Mouse (Mus musculus): ENCODE data around the gene Mybpc3. TPM values are rescaled to one million over a fixed set of nuclear protein-coding genes. Genes with fewer than 3 reads are reported as not detected.

Gene Mybpc3
- polyA plus RNA-seq, 1 experiment from 2014 or later, result 4.7 TPM

DNA sequence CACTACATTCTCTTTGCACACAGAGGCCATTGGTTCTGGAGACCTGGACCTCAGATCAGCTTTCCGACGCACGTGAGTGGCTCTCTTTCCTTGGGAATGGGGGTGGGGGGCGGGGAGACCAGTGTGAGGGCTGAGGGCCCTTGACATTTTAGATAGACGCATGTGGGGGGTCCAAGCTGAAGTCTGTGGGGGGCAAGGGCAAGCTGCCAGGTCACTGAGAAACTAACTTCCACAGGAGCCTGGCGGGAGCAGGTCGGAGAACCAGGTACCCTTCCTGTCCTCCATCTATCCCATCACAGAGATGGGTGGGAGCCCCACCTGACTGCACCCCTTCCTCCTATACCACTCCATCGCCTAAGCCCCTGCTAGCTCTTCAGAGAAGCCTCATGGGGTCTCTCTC is 3.6 kb downstream of the Mybpc3 start:
- no peaks in the 10 kb centered on the region for H3K27me3 ChIP-seq (replicated peaks; ENCODE audit: insufficient read depth, low read length)
- TF ChIP-seq CTCF (IDR thresholded peaks at IDR 0.05) (no peak), EP300 (IDR thresholded peaks at IDR 0.05) (no peak)
- 41% methylated on average over 8 of the region's 8 CpGs for WGBS
- H3K4me1 ChIP-seq (ENCODE audit: insufficient read depth, low read depth, low read length), result no peaks in the 10 kb centered on the region
- H3K4me2 ChIP-seq (replicated peaks; ENCODE audit: low read depth, low read length), result no peak overlapping the region
- no peaks in the 10 kb centered on the region for H3K9me3 ChIP-seq (ENCODE audit: low read length)
- DNase-seq (ENCODE audit: low spot score), result no peak
- no peak overlapping the region for H3K4me3 ChIP-seq (ENCODE audit: low read depth, low read length)
- H3K36me3 ChIP-seq (ENCODE audit: insufficient read depth, low read length), result no peaks in the 10 kb centered on the region
- H3K27ac ChIP-seq (ENCODE audit: low read length), result no peak overlapping the region
- no peak overlapping the region for H3K9ac ChIP-seq (replicated peaks; ENCODE audit: low read depth)
- ATAC-seq, result no peak

DNA sequence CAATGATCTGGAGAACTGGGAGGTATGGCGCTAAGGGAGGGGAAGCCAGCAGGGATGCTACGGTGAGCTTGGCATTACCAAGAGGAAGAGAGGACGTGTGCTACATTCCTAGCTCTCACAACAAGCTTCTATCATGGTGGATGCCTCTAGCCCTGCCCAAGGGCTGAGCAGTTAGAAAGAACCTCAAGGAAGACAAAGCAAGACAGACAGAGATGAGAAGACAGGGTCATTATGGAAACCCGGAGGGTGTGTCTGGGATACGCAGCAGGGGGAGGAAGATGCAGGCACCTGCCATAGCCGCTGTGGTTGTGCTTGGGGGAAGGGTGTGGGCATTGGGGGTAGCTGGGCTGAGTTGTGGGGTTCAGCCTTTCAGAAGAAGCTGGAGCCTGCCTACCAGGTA is 5.6 kb downstream of the Mybpc3 start:
- Histone ChIP-seq H3K9me3 (ENCODE audit: low read length) (no peaks in the 10 kb centered on the region), H3K27me3 (replicated peaks; ENCODE audit: insufficient read depth, low read length) (no peaks in the 10 kb centered on the region), H3K27ac (ENCODE audit: low read length) (no peak overlapping the region), H3K4me1 (ENCODE audit: insufficient read depth, low read depth, low read length) (no peaks in the 10 kb centered on the region), H3K36me3 (ENCODE audit: insufficient read depth, low read length) (no peaks in the 10 kb centered on the region), H3K4me2 (replicated peaks; ENCODE audit: low read depth, low read length) (no peak overlapping the region), H3K9ac (replicated peaks; ENCODE audit: low read depth) (no peak overlapping the region), H3K4me3 (ENCODE audit: low read depth, low read length) (no peak overlapping the region)
- TF ChIP-seq CTCF (IDR thresholded peaks at IDR 0.05), result no peak
- TF ChIP-seq EP300 (IDR thresholded peaks at IDR 0.05), result no peak
- WGBS, result 76% methylated on average over 6 of the region's 6 CpGs
- DNase-seq (ENCODE audit: low spot score) (no peak), ATAC-seq (no peak)

- H3K4me3 ChIP-seq (ENCODE audit: low read depth, low read length), result no peak overlapping the region
- no peaks in the 10 kb centered on the region for H3K4me1 ChIP-seq (ENCODE audit: insufficient read depth, low read depth, low read length)
- WGBS, result 75% methylated on average over 10 of the region's 10 CpGs
- DNase-seq (ENCODE audit: low spot score) (no peak), ATAC-seq (no peak)
- no peak overlapping the region for H3K4me2 ChIP-seq (replicated peaks; ENCODE audit: low read depth, low read length)
- no peaks in the 10 kb centered on the region for H3K27me3 ChIP-seq (replicated peaks; ENCODE audit: insufficient read depth, low read length)
- H3K9me3 ChIP-seq (ENCODE audit: low read length), result no peaks in the 10 kb centered on the region
- H3K36me3 ChIP-seq (ENCODE audit: insufficient read depth, low read length), result no peaks in the 10 kb centered on the region
- no peak for TF ChIP-seq EP300 (IDR thresholded peaks at IDR 0.05)
- no peak for TF ChIP-seq CTCF (IDR thresholded peaks at IDR 0.05)
- H3K27ac ChIP-seq (ENCODE audit: low read length), result no peak overlapping the region
- H3K9ac ChIP-seq (replicated peaks; ENCODE audit: low read depth), result no peak overlapping the region
These were observed 7.2 kb downstream of the Mybpc3 start for GRCm38 (mm10) chr2:91125101-91125500.

- H3K36me3 ChIP-seq (ENCODE audit: insufficient read depth, low read length), result no peaks in the 10 kb centered on the region
- ATAC-seq (no peak), DNase-seq (ENCODE audit: low spot score) (no peak)
- TF ChIP-seq EP300 (IDR thresholded peaks at IDR 0.05), result no peak
- no peak for TF ChIP-seq CTCF (IDR thresholded peaks at IDR 0.05)
- no peak overlapping the region for H3K9ac ChIP-seq (replicated peaks; ENCODE audit: low read depth)
- no peaks in the 10 kb centered on the region for H3K9me3 ChIP-seq (ENCODE audit: low read length)
- H3K27ac ChIP-seq (ENCODE audit: low read length), result no peak overlapping the region
- no peak overlapping the region for H3K4me2 ChIP-seq (replicated peaks; ENCODE audit: low read depth, low read length)
- no peak overlapping the region for H3K4me3 ChIP-seq (ENCODE audit: low read depth, low read length)
- H3K27me3 ChIP-seq (replicated peaks; ENCODE audit: insufficient read depth, low read length), result no peaks in the 10 kb centered on the region
- 80% methylated on average over 5 of the region's 5 CpGs for WGBS
- no peaks in the 10 kb centered on the region for H3K4me1 ChIP-seq (ENCODE audit: insufficient read depth, low read depth, low read length)
These were observed 10.8 kb downstream of the Mybpc3 start for GRCm38 (mm10) chr2:91128761-91129160.

- H3K4me1 ChIP-seq (ENCODE audit: insufficient read depth, low read depth, low read length), result no peaks in the 10 kb centered on the region
- H3K27ac ChIP-seq (ENCODE audit: low read length), result no peak overlapping the region
- H3K36me3 ChIP-seq (ENCODE audit: insufficient read depth, low read length), result no peaks in the 10 kb centered on the region
- no peak overlapping the region for H3K4me3 ChIP-seq (ENCODE audit: low read depth, low read length)
- H3K9me3 ChIP-seq (ENCODE audit: low read length), result no peaks in the 10 kb centered on the region
- no peaks in the 10 kb centered on the region for H3K27me3 ChIP-seq (replicated peaks; ENCODE audit: insufficient read depth, low read length)
- ATAC-seq (no peak), DNase-seq (ENCODE audit: low spot score) (no peak)
- no peak for TF ChIP-seq EP300 (IDR thresholded peaks at IDR 0.05)
- no peak for TF ChIP-seq CTCF (IDR thresholded peaks at IDR 0.05)
- WGBS, result 86% methylated on average over 6 of the region's 6 CpGs
- H3K9ac ChIP-seq (replicated peaks; ENCODE audit: low read depth), result no peak overlapping the region
- no peak overlapping the region for H3K4me2 ChIP-seq (replicated peaks; ENCODE audit: low read depth, low read length)
These were observed 12.2 kb downstream of the Mybpc3 start for GRCm38 (mm10) chr2:91130126-91130525.

DNA sequence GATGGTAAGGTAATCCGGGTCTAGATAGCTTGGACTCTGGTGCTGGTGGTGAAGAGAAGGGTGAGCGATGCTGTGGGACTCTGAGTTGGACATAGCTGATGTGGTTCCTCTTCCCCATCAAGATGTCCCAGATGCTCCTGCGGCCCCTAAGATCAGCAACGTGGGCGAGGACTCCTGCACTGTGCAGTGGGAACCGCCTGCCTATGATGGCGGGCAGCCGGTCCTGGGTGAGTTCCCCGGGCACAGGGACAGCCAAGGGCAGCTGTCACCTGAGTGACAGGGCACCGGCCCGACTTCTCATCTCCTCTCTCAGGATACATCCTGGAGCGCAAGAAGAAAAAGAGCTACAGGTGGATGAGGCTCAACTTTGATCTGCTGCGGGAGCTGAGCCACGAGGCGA is 13.3 kb downstream of the Mybpc3 start:
- Histone ChIP-seq H3K9ac (replicated peaks; ENCODE audit: low read depth) (no peak overlapping the region), H3K27me3 (replicated peaks; ENCODE audit: insufficient read depth, low read length) (no peaks in the 10 kb centered on the region), H3K4me3 (ENCODE audit: low read depth, low read length) (no peak overlapping the region), H3K36me3 (ENCODE audit: insufficient read depth, low read length) (no peaks in the 10 kb centered on the region), H3K4me2 (replicated peaks; ENCODE audit: low read depth, low read length) (no peak overlapping the region), H3K4me1 (ENCODE audit: insufficient read depth, low read depth, low read length) (no peaks in the 10 kb centered on the region), H3K27ac (ENCODE audit: low read length) (no peak overlapping the region), H3K9me3 (ENCODE audit: low read length) (no peaks in the 10 kb centered on the region)
- DNase-seq (ENCODE audit: low spot score), result no peak
- no peak for TF ChIP-seq CTCF (IDR thresholded peaks at IDR 0.05)
- TF ChIP-seq EP300 (IDR thresholded peaks at IDR 0.05), result no peak
- ATAC-seq, result no peak
- 85% methylated on average over 15 of the region's 15 CpGs for WGBS

DNA sequence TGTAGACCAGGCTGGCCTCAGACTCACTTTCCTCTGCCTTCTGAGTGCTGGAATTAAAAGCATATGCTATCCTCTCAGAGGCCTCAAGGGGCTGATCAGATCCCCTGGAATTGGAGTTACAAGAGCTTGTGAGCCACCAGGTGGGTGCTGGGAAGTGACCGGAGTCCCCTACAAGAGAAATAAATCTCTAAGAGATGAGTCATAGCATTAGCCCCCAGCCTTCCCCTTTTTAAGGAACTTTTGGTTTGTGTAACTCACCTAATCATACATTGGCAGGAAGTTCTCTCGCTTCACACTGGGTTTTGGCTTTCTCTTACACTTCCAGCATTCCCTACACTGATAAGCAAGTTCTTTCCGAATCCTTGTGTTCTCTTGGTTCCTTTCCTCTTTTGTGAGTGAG is 14.1 kb downstream of the Mybpc3 start:
- H3K27ac ChIP-seq (ENCODE audit: low read length), result no peak overlapping the region
- H3K4me2 ChIP-seq (replicated peaks; ENCODE audit: low read depth, low read length), result no peak overlapping the region
- no peak overlapping the region for H3K9ac ChIP-seq (replicated peaks; ENCODE audit: low read depth)
- TF ChIP-seq CTCF (IDR thresholded peaks at IDR 0.05) (no peak), EP300 (IDR thresholded peaks at IDR 0.05) (no peak)
- ATAC-seq (no peak), DNase-seq (ENCODE audit: low spot score) (peak; percentile 9)
- no peaks in the 10 kb centered on the region for H3K9me3 ChIP-seq (ENCODE audit: low read length)
- H3K4me3 ChIP-seq (ENCODE audit: low read depth, low read length), result no peak overlapping the region
- H3K36me3 ChIP-seq (ENCODE audit: insufficient read depth, low read length), result no peaks in the 10 kb centered on the region
- 55% methylated on average over 3 of the region's 3 CpGs for WGBS
- H3K4me1 ChIP-seq (ENCODE audit: insufficient read depth, low read depth, low read length), result no peaks in the 10 kb centered on the region
- H3K27me3 ChIP-seq (replicated peaks; ENCODE audit: insufficient read depth, low read length), result no peaks in the 10 kb centered on the region

All from lung, postnatal 0 days (tissue).